21 mouse cellular contexts compared by ENCODE assay signal in the genomic region with DNA sequence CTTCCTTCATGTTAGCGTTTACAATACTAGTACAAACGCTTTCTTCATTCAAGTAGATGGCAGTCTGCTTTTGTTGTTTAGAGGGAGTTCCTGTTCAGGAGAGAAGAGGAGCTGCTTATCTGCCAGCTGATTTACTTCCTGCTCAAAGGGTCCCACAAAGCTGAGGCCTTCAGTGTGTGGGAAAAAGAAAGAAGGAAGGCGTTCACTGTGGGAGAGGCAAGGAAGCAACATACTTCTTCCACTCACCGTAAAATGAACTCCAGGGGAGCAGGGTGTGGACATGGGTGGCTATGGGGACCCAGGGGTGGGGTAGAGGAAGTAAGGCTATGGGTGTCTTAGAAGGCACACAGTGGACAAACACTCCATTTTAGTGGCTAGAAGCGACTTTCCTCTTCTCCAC. TPM values are rescaled to one million over a fixed set of nuclear protein-coding genes. Genes with fewer than 3 reads are reported as not detected.
DNase-seq lines count a peak whose midpoint lies in the region; ATAC-seq lines count a peak whose summit lies in the region.
"Had no signal": no experiment of that assay in that cellular context is flagged by ENCODE, and none has a peak within 500 bp of the region (broad histone marks: within the 10 kb centered on the region; RNA-seq: fewer than 3 reads in every experiment).

No protein-coding gene starts in this region.

- ATAC-seq in kidney, embryonic 14.5 days (ENCODE audit: low FRiP score, low TSS enrichment) = no peak
- peak; percentile 72 for ATAC-seq in common myeloid progenitor, adult 5-6 weeks (replicated peaks; ENCODE audit: low read depth, poor library complexity, severe bottlenecking)
- peak; percentile 60 for ATAC-seq in intestine, embryonic 16.5 days
- ATAC-seq: forebrain, embryonic 15.5 days; liver, postnatal 0 days; midbrain, embryonic 16.5 days had no signal

- no peak overlapping the region for H3K4me3 ChIP-seq in kidney, embryonic 14.5 days (ENCODE audit: low read length)
- no peak overlapping the region for H3K4me3 ChIP-seq in intestine, embryonic 16.5 days (ENCODE audit: low read length)
- H3K4me3 ChIP-seq in megakaryocyte, embryonic 14.5 days (replicated peaks) = peak overlapping the region; percentile 4
- H3K4me3 ChIP-seq in embryonic facial prominence, embryonic 10.5 days = no peak overlapping the region
- H3K4me3 ChIP-seq: forebrain, embryonic 15.5 days; heart, embryonic 12.5 days; hindbrain, embryonic 15.5 days; limb, embryonic 15.5 days had no signal

- H3K27ac ChIP-seq in kidney, embryonic 14.5 days (ENCODE audit: low read depth, low read length) = peak overlapping the region; percentile 30; the same call in 1 of the 2 replicates
- no peak overlapping the region for H3K27ac ChIP-seq in intestine, embryonic 16.5 days (ENCODE audit: low read length)
- no peak overlapping the region for H3K27ac ChIP-seq in embryonic facial prominence, embryonic 10.5 days (replicated peaks)
- H3K27ac ChIP-seq: forebrain, embryonic 15.5 days; hindbrain, embryonic 15.5 days; limb, embryonic 15.5 days had no signal

- H3K9me3 ChIP-seq in kidney, embryonic 14.5 days (ENCODE audit: control insufficient read depth, low read length) = no peaks in the 10 kb centered on the region
- no peaks in the 10 kb centered on the region for H3K9me3 ChIP-seq in intestine, embryonic 16.5 days (ENCODE audit: control insufficient read depth, low read length)
- H3K9me3 ChIP-seq in megakaryocyte, embryonic 14.5 days = peaks cover 8% of the 10 kb centered on the region
- H3K9me3 ChIP-seq in embryonic facial prominence, embryonic 10.5 days = peaks cover 4% of the 10 kb centered on the region; the same call in 1 of the 2 replicates
- H3K9me3 ChIP-seq: forebrain, embryonic 15.5 days; hindbrain, embryonic 15.5 days; limb, embryonic 15.5 days had no signal

- H3K4me2 ChIP-seq in kidney, embryonic 14.5 days (replicated peaks; ENCODE audit: low read depth, low read length) = no peak overlapping the region
- H3K4me2 ChIP-seq in intestine, embryonic 16.5 days (ENCODE audit: low read depth, low read length) = no peak overlapping the region
- H3K4me2 ChIP-seq: forebrain, embryonic 15.5 days; heart, embryonic 12.5 days; hindbrain, embryonic 15.5 days; limb, embryonic 15.5 days had no signal

- H3K9ac ChIP-seq in kidney, embryonic 14.5 days (ENCODE audit: low read depth, low read length) = no peak overlapping the region
- H3K9ac ChIP-seq in intestine, embryonic 16.5 days (ENCODE audit: low read depth, low read length) = no peak overlapping the region
- H3K9ac ChIP-seq: forebrain, embryonic 15.5 days; heart, embryonic 12.5 days; hindbrain, embryonic 15.5 days; limb, embryonic 15.5 days; liver, postnatal 0 days had no signal

- H3K36me3 ChIP-seq in kidney, embryonic 14.5 days (ENCODE audit: control insufficient read depth, insufficient read depth, low read length) = no peaks in the 10 kb centered on the region
- no peaks in the 10 kb centered on the region for H3K36me3 ChIP-seq in intestine, embryonic 16.5 days (ENCODE audit: control insufficient read depth, insufficient read depth, low read length)
- no peaks in the 10 kb centered on the region for H3K36me3 ChIP-seq in megakaryocyte, embryonic 14.5 days (replicated peaks; ENCODE audit: low read length)
- H3K36me3 ChIP-seq in embryonic facial prominence, embryonic 10.5 days (replicated peaks) = no peaks in the 10 kb centered on the region
- H3K36me3 ChIP-seq: forebrain, embryonic 15.5 days; heart, embryonic 12.5 days; hindbrain, embryonic 15.5 days; limb, embryonic 15.5 days had no signal

- H3K27me3 ChIP-seq in kidney, embryonic 14.5 days (ENCODE audit: control insufficient read depth, insufficient read depth, low read length) = no peaks in the 10 kb centered on the region
- H3K27me3 ChIP-seq in intestine, embryonic 16.5 days (replicated peaks; ENCODE audit: control insufficient read depth, insufficient read depth, low read length) = no peaks in the 10 kb centered on the region
- peaks cover 4% of the 10 kb centered on the region for H3K27me3 ChIP-seq in megakaryocyte, embryonic 14.5 days (replicated peaks)
- no peaks in the 10 kb centered on the region for H3K27me3 ChIP-seq in embryonic facial prominence, embryonic 10.5 days (replicated peaks; ENCODE audit: low read depth, poor library complexity, severe bottlenecking)
- H3K27me3 ChIP-seq: forebrain, embryonic 15.5 days; heart, embryonic 12.5 days; hindbrain, embryonic 15.5 days; limb, embryonic 15.5 days had no signal

- no peaks in the 10 kb centered on the region; the same call in 1 of the 2 replicates for H3K4me1 ChIP-seq in kidney, embryonic 14.5 days (ENCODE audit: control insufficient read depth, insufficient read depth, low read length)
- peaks cover 4% of the 10 kb centered on the region for H3K4me1 ChIP-seq in intestine, embryonic 16.5 days (ENCODE audit: control insufficient read depth, insufficient read depth, low read length)
- peaks cover 5% of the 10 kb centered on the region for H3K4me1 ChIP-seq in megakaryocyte, embryonic 14.5 days
- H3K4me1 ChIP-seq in embryonic facial prominence, embryonic 10.5 days = peaks cover 10% of the 10 kb centered on the region; the same call in 1 of the 2 replicates
- H3K4me1 ChIP-seq: forebrain, embryonic 15.5 days; hindbrain, embryonic 15.5 days had no signal

- 71% methylated on average over 5 of the region's 5 CpGs for WGBS in kidney, embryonic 14.5 days
- 51% methylated on average over 5 of the region's 5 CpGs for WGBS in intestine, embryonic 16.5 days
- 87% methylated on average over 5 of the region's 5 CpGs for WGBS in embryonic facial prominence, embryonic 10.5 days

- no peak for DNase-seq in kidney, adult 9 months
- no peak for DNase-seq in thymus, postnatal 14 days
- no peak for DNase-seq in embryonic facial prominence, embryonic 10.5 days (ENCODE audit: low spot score)
- DNase-seq in frontal cortex, postnatal 36 days (ENCODE audit: low spot score in 2 of 2) = no peak
- DNase-seq: adrenal gland, postnatal 14 days; cerebellum, adult 8-10 months; liver, postnatal 0 days; right cerebral cortex, postnatal 25 days had no signal

RNA-seq across cellular contexts. Expression of gene Calml3, which starts 1.5 kb away (rescaled TPM):
- polyA plus RNA-seq in kidney, embryonic 14.5 days (2014; fragmentation: Nextera tagmentation; extraction: Ambion mirVana) = 0.84 and 1.3 TPM in 2 replicates
- not detected in 2 replicates for total RNA-seq in common myeloid progenitor, adult 5-6 weeks (2017)
- not detected in 2 replicates for polyA plus RNA-seq in intestine, embryonic 16.5 days (2015; fragmentation: Nextera tagmentation; extraction: Ambion mirVana)
- not detected in 2 replicates for polyA plus RNA-seq in megakaryocyte, embryonic 14.5 days (2012; ENCODE audit: insufficient read depth, low replicate concordance)
- polyA plus RNA-seq in embryonic facial prominence, embryonic 10.5 days (2016; fragmentation: Nextera tagmentation; extraction: Ambion mirVana) = not detected in 2 replicates
- total RNA-seq: adrenal gland, postnatal 14 days; gastrocnemius, adult 8-10 months; layer of hippocampus, adult 8-10 months had no signal
- polyA plus RNA-seq: forebrain, embryonic 15.5 days; heart, embryonic 12.5 days; liver, postnatal 0 days; midbrain, embryonic 16.5 days; neural tube, embryonic 11.5 days had no signal

RNA-seq across cellular contexts. Expression of gene Calm4, which starts 31.9 kb away (rescaled TPM):
- polyA plus RNA-seq in kidney, embryonic 14.5 days (2014; fragmentation: Nextera tagmentation; extraction: Ambion mirVana) = not detected in 2 replicates
- total RNA-seq in common myeloid progenitor, adult 5-6 weeks (2017) = 0.23 TPM in 1 of 2 replicates, not detected in the other
- 0.39 TPM in 1 of 2 replicates, not detected in the other for polyA plus RNA-seq in intestine, embryonic 16.5 days (2015; fragmentation: Nextera tagmentation; extraction: Ambion mirVana)
- not detected in 2 replicates for polyA plus RNA-seq in megakaryocyte, embryonic 14.5 days (2012; ENCODE audit: insufficient read depth, low replicate concordance)
- polyA plus RNA-seq in embryonic facial prominence, embryonic 10.5 days (2016; fragmentation: Nextera tagmentation; extraction: Ambion mirVana) = not detected in 2 replicates
- total RNA-seq: adrenal gland, postnatal 14 days; layer of hippocampus, adult 8-10 months had no signal
- polyA plus RNA-seq: forebrain, embryonic 15.5 days; heart, embryonic 12.5 days; kidney, postnatal 0 days; liver, postnatal 0 days; midbrain, embryonic 16.5 days; neural tube, embryonic 11.5 days had no signal

RNA-seq across cellular contexts. Expression of gene Calm5, which starts 48.3 kb away (rescaled TPM):
- polyA plus RNA-seq in kidney, embryonic 14.5 days (2014; fragmentation: Nextera tagmentation; extraction: Ambion mirVana) = not detected in 2 replicates
- total RNA-seq in common myeloid progenitor, adult 5-6 weeks (2017) = not detected in 2 replicates
- polyA plus RNA-seq in intestine, embryonic 16.5 days (2015; fragmentation: Nextera tagmentation; extraction: Ambion mirVana) = not detected in 2 replicates
- polyA plus RNA-seq in megakaryocyte, embryonic 14.5 days (2012; ENCODE audit: insufficient read depth, low replicate concordance) = not detected in 2 replicates
- not detected in 2 replicates for polyA plus RNA-seq in embryonic facial prominence, embryonic 10.5 days (2016; fragmentation: Nextera tagmentation; extraction: Ambion mirVana)
- total RNA-seq: adrenal gland, postnatal 14 days; gastrocnemius, adult 8-10 months; layer of hippocampus, adult 8-10 months had no signal
- polyA plus RNA-seq: forebrain, embryonic 15.5 days; heart, embryonic 12.5 days; hindbrain, embryonic 15.5 days; kidney, postnatal 0 days; liver, postnatal 0 days; midbrain, embryonic 16.5 days; neural tube, embryonic 11.5 days had no signal
